Mouse (Mus musculus): ENCODE measurements around the gene Kcnh1. TPM values are rescaled to one million over a fixed set of nuclear protein-coding genes. Genes with fewer than 3 reads are reported as not detected.

Kcnh1 gene
- polyA plus RNA-seq, 1 experiment from 2014 or later: 1.3 TPM

GRCm38 (mm10) chr1:192380596-192381041, 190.0 kb downstream of the Kcnh1 start:
- Histone ChIP-seq H3K4me2 (ENCODE audit: low read length) (no peak overlapping the region), H3K4me1 (replicated peaks; ENCODE audit: insufficient read depth, low read length) (0 out of 2 replicates have a peak, but pooled peaks cover 3% of the 10 kb centered on the region), H3K9ac (ENCODE audit: low read depth, low read length) (no peak overlapping the region), H3K27ac (no peak overlapping the region), H3K27me3 (ENCODE audit: insufficient read depth, low read length) (no peaks in the 10 kb centered on the region), H3K4me3 (replicated peaks; ENCODE audit: low read depth, low read length) (no peak overlapping the region), H3K36me3 (ENCODE audit: insufficient read depth, low read length) (no peaks in the 10 kb centered on the region), H3K9me3 (replicated peaks; ENCODE audit: low read length) (no peaks in the 10 kb centered on the region)
- TF ChIP-seq CTCF (IDR thresholded peaks at IDR 0.05; ENCODE audit: low read depth): no peak
- no peak for ATAC-seq (replicated peaks; ENCODE audit: low FRiP score, low read depth)
- WGBS: 46% methylated on average over 5 of the region's 5 CpGs
- DNase-seq (ENCODE audit: low spot score): no peak

GRCm38 (mm10) chr1:192387624-192388023, 197.1 kb downstream of the Kcnh1 start:
- Histone ChIP-seq H3K9ac (ENCODE audit: low read depth, low read length) (no peak overlapping the region), H3K27ac (no peak overlapping the region), H3K36me3 (ENCODE audit: insufficient read depth, low read length) (no peaks in the 10 kb centered on the region), H3K4me1 (replicated peaks; ENCODE audit: insufficient read depth, low read length) (no peaks in the 10 kb centered on the region), H3K4me3 (replicated peaks; ENCODE audit: low read depth, low read length) (no peak overlapping the region), H3K27me3 (ENCODE audit: insufficient read depth, low read length) (no peaks in the 10 kb centered on the region), H3K9me3 (replicated peaks; ENCODE audit: low read length) (no peaks in the 10 kb centered on the region), H3K4me2 (ENCODE audit: low read length) (no peak overlapping the region)
- TF ChIP-seq CTCF (IDR thresholded peaks at IDR 0.05; ENCODE audit: low read depth): no peak
- no peak for DNase-seq (ENCODE audit: low spot score)
- no peak for ATAC-seq (replicated peaks; ENCODE audit: low FRiP score, low read depth)

GRCm38 (mm10) chr1:192391041-192391440, 200.5 kb downstream of the Kcnh1 start:
- 65% methylated on average over 7 of the region's 7 CpGs for WGBS
- H3K36me3 ChIP-seq (ENCODE audit: insufficient read depth, low read length): no peaks in the 10 kb centered on the region
- H3K9me3 ChIP-seq (replicated peaks; ENCODE audit: low read length): no peaks in the 10 kb centered on the region
- no peak overlapping the region for H3K9ac ChIP-seq (ENCODE audit: low read depth, low read length)
- no peak overlapping the region for H3K4me2 ChIP-seq (ENCODE audit: low read length)
- H3K27ac ChIP-seq: no peak overlapping the region
- ATAC-seq (replicated peaks; ENCODE audit: low FRiP score, low read depth) (no peak), DNase-seq (ENCODE audit: low spot score) (no peak)
- H3K4me3 ChIP-seq (replicated peaks; ENCODE audit: low read depth, low read length): no peak overlapping the region
- no peaks in the 10 kb centered on the region for H3K27me3 ChIP-seq (ENCODE audit: insufficient read depth, low read length)
- no peaks in the 10 kb centered on the region for H3K4me1 ChIP-seq (replicated peaks; ENCODE audit: insufficient read depth, low read length)
- TF ChIP-seq CTCF (IDR thresholded peaks at IDR 0.05; ENCODE audit: low read depth): no peak

GRCm38 (mm10) chr1:192392232-192392631, 201.7 kb downstream of the Kcnh1 start:
- no peak for ATAC-seq (replicated peaks; ENCODE audit: low FRiP score, low read depth)
- no peaks in the 10 kb centered on the region for H3K9me3 ChIP-seq (replicated peaks; ENCODE audit: low read length)
- no peak overlapping the region for H3K4me3 ChIP-seq (replicated peaks; ENCODE audit: low read depth, low read length)
- no peak for DNase-seq (ENCODE audit: low spot score)
- H3K4me1 ChIP-seq (replicated peaks; ENCODE audit: insufficient read depth, low read length): no peaks in the 10 kb centered on the region
- no peaks in the 10 kb centered on the region for H3K36me3 ChIP-seq (ENCODE audit: insufficient read depth, low read length)
- no peaks in the 10 kb centered on the region for H3K27me3 ChIP-seq (ENCODE audit: insufficient read depth, low read length)
- TF ChIP-seq CTCF (IDR thresholded peaks at IDR 0.05; ENCODE audit: low read depth): no peak
- WGBS: 73% methylated on average over 2 of the region's 2 CpGs
- H3K9ac ChIP-seq (ENCODE audit: low read depth, low read length): no peak overlapping the region
- H3K27ac ChIP-seq: no peak overlapping the region
- H3K4me2 ChIP-seq (ENCODE audit: low read length): no peak overlapping the region

- no peak for ATAC-seq (replicated peaks; ENCODE audit: low FRiP score, low read depth)
- Histone ChIP-seq H3K27me3 (ENCODE audit: insufficient read depth, low read length) (no peaks in the 10 kb centered on the region), H3K9me3 (replicated peaks; ENCODE audit: low read length) (no peaks in the 10 kb centered on the region), H3K36me3 (ENCODE audit: insufficient read depth, low read length) (no peaks in the 10 kb centered on the region), H3K4me1 (replicated peaks; ENCODE audit: insufficient read depth, low read length) (no peaks in the 10 kb centered on the region), H3K4me2 (ENCODE audit: low read length) (no peak overlapping the region), H3K27ac (no peak overlapping the region), H3K4me3 (replicated peaks; ENCODE audit: low read depth, low read length) (no peak overlapping the region), H3K9ac (ENCODE audit: low read depth, low read length) (no peak overlapping the region)
- TF ChIP-seq CTCF (IDR thresholded peaks at IDR 0.05; ENCODE audit: low read depth): no peak
- WGBS: 71% methylated on average over 14 of the region's 14 CpGs
- DNase-seq (ENCODE audit: low spot score): no peak
Measured at GRCm38 (mm10) chr1:192399667-192400490, 209.3 kb downstream of the Kcnh1 start.

- Histone ChIP-seq H3K9ac (ENCODE audit: low read depth, low read length) (no peak overlapping the region), H3K27ac (no peak overlapping the region), H3K4me2 (ENCODE audit: low read length) (no peak overlapping the region), H3K36me3 (ENCODE audit: insufficient read depth, low read length) (no peaks in the 10 kb centered on the region), H3K4me3 (replicated peaks; ENCODE audit: low read depth, low read length) (no peak overlapping the region), H3K4me1 (replicated peaks; ENCODE audit: insufficient read depth, low read length) (no peaks in the 10 kb centered on the region), H3K27me3 (ENCODE audit: insufficient read depth, low read length) (no peaks in the 10 kb centered on the region), H3K9me3 (replicated peaks; ENCODE audit: low read length) (no peaks in the 10 kb centered on the region)
- WGBS: 51% methylated on average over 4 of the region's 4 CpGs
- DNase-seq (ENCODE audit: low spot score): no peak
- ATAC-seq (replicated peaks; ENCODE audit: low FRiP score, low read depth): no peak
- no peak for TF ChIP-seq CTCF (IDR thresholded peaks at IDR 0.05; ENCODE audit: low read depth)
Measured at GRCm38 (mm10) chr1:192400991-192401390, 210.4 kb downstream of the Kcnh1 start.

All from kidney, postnatal 0 days (tissue).